Mouse (Mus musculus): Measurements from ENCODE around the gene Barhl2. TPM values are rescaled to one million over a fixed set of nuclear protein-coding genes. Genes with fewer than 3 reads are reported as not detected.

Barhl2 gene
- total RNA-seq, 1 experiment from 2014 or later: not detected

- ATAC-seq (replicated peaks; ENCODE audit: low read depth, poor library complexity, severe bottlenecking): no peak
Measured at GRCm38 (mm10) chr5:106417210-106417609, 40.8 kb downstream of the Barhl2 start.

- ATAC-seq (replicated peaks; ENCODE audit: low read depth, poor library complexity, severe bottlenecking): no peak
Measured at GRCm38 (mm10) chr5:106416550-106416949, 41.4 kb downstream of the Barhl2 start.

GRCm38 (mm10) chr5:106415734-106416133 is 42.2 kb downstream of the Barhl2 start:
- ATAC-seq (replicated peaks; ENCODE audit: low read depth, poor library complexity, severe bottlenecking): no peak

- ATAC-seq (replicated peaks; ENCODE audit: low read depth, poor library complexity, severe bottlenecking): no peak
Measured at GRCm38 (mm10) chr5:106402761-106403160, 55.2 kb downstream of the Barhl2 start.

Other genes with a start within 250 kb of the Barhl2 start
- not detected in 2 replicates for gene Gm17304, start 150.9 kb upstream of the Barhl2 start, total RNA-seq (2017)
- gene Zfp644, start 239.1 kb upstream of the Barhl2 start, total RNA-seq (2017): 98.8 and 105 TPM in 2 replicates